Mouse (Mus musculus) heart, postnatal 14 days (tissue): ENCODE measurements around the gene Ralb. TPM values are rescaled to one million over a fixed set of nuclear protein-coding genes. Genes with fewer than 3 reads are reported as not detected.

Experiments used
- DNase-seq, 2 experiments: peaks; one replicate each; pipeline ENCODE4 v3.0.0; 2021 to 2022
- intact Hi-C: fragments of 180-260 bp; cut with DNase I; formaldehyde crosslinking; loops from one replicate; pipeline ENCODE4 v1.15.1; 2025
- total RNA-seq, 2 experiments: library from RNA; stranded (reverse); gene quantifications; 2 replicates each; pipeline ENCODE4 v1.2.3; 2021

Gene Ralb
- total RNA-seq, 2 experiments from 2014 or later = 36.7 to 39.6 TPM

DNA sequence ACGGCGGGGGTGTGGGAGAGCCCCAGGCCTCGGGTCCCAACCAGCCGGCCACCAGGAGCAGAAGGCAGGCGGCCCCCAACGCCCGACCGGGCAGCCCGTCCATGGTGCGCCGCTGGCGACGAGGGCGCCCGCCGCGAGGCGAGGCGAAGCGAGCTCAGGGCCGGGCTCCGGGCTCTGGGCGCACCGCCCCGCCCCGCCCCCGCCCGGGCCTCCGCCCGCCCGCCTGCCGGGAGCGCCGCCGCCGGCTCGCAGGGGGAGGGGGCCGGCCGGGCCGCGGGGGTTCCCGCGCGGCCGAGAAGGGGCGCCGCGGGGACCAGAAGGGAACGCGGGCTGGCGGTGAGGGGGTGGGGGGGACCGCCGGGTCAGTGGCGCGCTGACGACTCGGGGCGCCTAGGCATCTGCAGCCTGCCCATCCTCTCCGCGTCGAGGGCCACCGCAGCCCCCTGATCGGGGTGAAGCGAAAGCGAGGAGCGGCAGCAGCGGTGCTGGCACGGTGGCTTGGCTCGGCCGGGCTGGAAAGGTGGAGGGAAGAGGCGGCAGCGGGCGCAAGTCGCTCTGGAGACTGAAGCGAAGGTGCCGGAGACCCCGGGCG is 83.5 kb downstream of the Ralb start:
- intact Hi-C loops = loop anchor here (10.0 kb wide), 1 partner anchor 166 kb away; no protein-coding TSS in a partner anchor

More for the DNA sequence above, 83.5 kb downstream of the Ralb start:
- peak; percentile 41 to 69 for DNase-seq

Other genes starting within 250 kb of the Ralb start
- gene Inhbb, start 82.5 kb downstream of the Ralb start, total RNA-seq = 1 to 10 TPM; 1.0 to 1.6 TPM
- gene Tmem185b, start 21.4 kb upstream of the Ralb start, total RNA-seq = 10 to 100 TPM; 12.1 to 12.3 TPM
- gene Epb41l5, start 144.2 kb upstream of the Ralb start, total RNA-seq = 1 to 10 TPM; 2.7 to 5.6 TPM